Mouse (Mus musculus): ENCODE data around the gene Anxa4. TPM values are rescaled to one million over a fixed set of nuclear protein-coding genes. Genes with fewer than 3 reads are reported as not detected.

Anxa4 gene
- total RNA-seq, 2 experiments from 2014 or later = 28.5 to 30.5 TPM

GRCm38 (mm10) chr6:86806455-86807086 is 13.2 kb upstream of the Anxa4 start:
- intact Hi-C loops (cut with DNase I) = loop anchor here (1.0 kb wide), 1 partner anchor 59 kb away; no protein-coding TSS in a partner anchor
- peak; percentile 69 to 79 for DNase-seq

GRCm38 (mm10) chr6:86804646-86805045 is 11.3 kb upstream of the Anxa4 start:
- intact Hi-C loops (cut with DNase I) = no loop called here
- DNase-seq = no peak

GRCm38 (mm10) chr6:86801431-86801830 is 8.0 kb upstream of the Anxa4 start:
- intact Hi-C loops (cut with DNase I) = no loop called here

GRCm38 (mm10) chr6:86800467-86800866 is 7.1 kb upstream of the Anxa4 start:
- intact Hi-C loops (cut with DNase I) = no loop called here
- no peak for DNase-seq

More at GRCm38 (mm10) chr6:86801431-86801830, 8.0 kb upstream of the Anxa4 start:
- no peak for DNase-seq

- no peak for DNase-seq
- intact Hi-C loops (cut with DNase I) = no loop called here
These were observed 4.1 kb upstream of the Anxa4 start for GRCm38 (mm10) chr6:86797455-86797854.

- DNase-seq = peak in 1 of 2 experiments; percentile 16
- intact Hi-C loops (cut with DNase I) = no loop called here
These were observed 573 bp upstream of the Anxa4 start for GRCm38 (mm10) chr6:86793957-86794356.

GRCm38 (mm10) chr6:86790351-86790943 is 2.9 kb downstream of the Anxa4 start:
- DNase-seq = no peak
- intact Hi-C loops (cut with DNase I) = no loop called here

- intact Hi-C loops (cut with DNase I) = no loop called here
These were observed 5.1 kb downstream of the Anxa4 start for GRCm38 (mm10) chr6:86788242-86788641.

GRCm38 (mm10) chr6:86786545-86786944 is 6.8 kb downstream of the Anxa4 start:
- no peak for DNase-seq
- intact Hi-C loops (cut with DNase I) = no loop called here

More at GRCm38 (mm10) chr6:86788242-86788641, 5.1 kb downstream of the Anxa4 start:
- no peak for DNase-seq

- intact Hi-C loops (cut with DNase I) = no loop called here
- no peak for DNase-seq
These were observed 8.6 kb downstream of the Anxa4 start for GRCm38 (mm10) chr6:86784739-86785138.

- intact Hi-C loops (cut with DNase I) = no loop called here
- DNase-seq = no peak
These were observed 11.0 kb downstream of the Anxa4 start for GRCm38 (mm10) chr6:86782342-86782741.

- peak in 1 of 2 experiments; percentile 13 for DNase-seq
- intact Hi-C loops (cut with DNase I) = no loop called here
These were observed 11.9 kb downstream of the Anxa4 start for GRCm38 (mm10) chr6:86781361-86781957.

GRCm38 (mm10) chr6:86778910-86779594 is 14.3 kb downstream of the Anxa4 start:
- no peak for DNase-seq
- intact Hi-C loops (cut with DNase I) = no loop called here

- intact Hi-C loops (cut with DNase I) = no loop called here
- DNase-seq = no peak
These were observed 16.2 kb downstream of the Anxa4 start for GRCm38 (mm10) chr6:86777181-86777580.

- intact Hi-C loops (cut with DNase I) = no loop called here
- no peak for DNase-seq
These were observed 16.7 kb downstream of the Anxa4 start for GRCm38 (mm10) chr6:86776706-86777071.

GRCm38 (mm10) chr6:86776001-86776705 is 17.2 kb downstream of the Anxa4 start:
- intact Hi-C loops (cut with DNase I) = no loop called here
- peak; percentile 59 to 61 for DNase-seq

- intact Hi-C loops (cut with DNase I) = no loop called here
- no peak for DNase-seq
These were observed 18.4 kb downstream of the Anxa4 start for GRCm38 (mm10) chr6:86774937-86775336.

GRCm38 (mm10) chr6:86773830-86774229 is 19.6 kb downstream of the Anxa4 start:
- no peak for DNase-seq
- intact Hi-C loops (cut with DNase I) = no loop called here

GRCm38 (mm10) chr6:86772631-86773030 is 20.8 kb downstream of the Anxa4 start:
- peak; percentile 22 to 28 for DNase-seq
- intact Hi-C loops (cut with DNase I) = no loop called here

GRCm38 (mm10) chr6:86768938-86769337 is 24.4 kb downstream of the Anxa4 start:
- no peak for DNase-seq
- intact Hi-C loops (cut with DNase I) = no loop called here
